Mouse (Mus musculus) liver, postnatal 0 days (tissue): ENCODE data around the gene Gfpt1. TPM values are rescaled to one million over a fixed set of nuclear protein-coding genes. Genes with fewer than 3 reads are reported as not detected.

Experiments
- ATAC-seq: fragments of 200-750 bp; cut with Nextera tagmentation; 2 replicates; pipeline ENCODE4 v1.8.0; 2017; ENCODE audit warnings: mild to moderate bottlenecking, moderate library complexity
- DNase-seq: peaks from one replicate; pipeline ENCODE4 v3.0.0-alpha.2; 2016
- H3K27ac ChIP-seq: fragments of 300-500 bp; sonication (generic); 2 replicates; pipeline ENCODE4 v1.5.1; 2014; ENCODE audit warnings: antibody characterized with exemption, moderate library complexity, mild to moderate bottlenecking, low read depth
- H3K27me3 ChIP-seq: fragments of 300-500 bp; sonication (generic); 2 replicates; pipeline ENCODE4 v1.6.1; 2014; ENCODE audit warnings: low read length, control low read depth, mixed read lengths; ENCODE audit not compliant: insufficient read depth
- H3K36me3 ChIP-seq: fragments of 300-500 bp; sonication (generic); replicated peaks from 2 replicates; pipeline ENCODE4 v1.6.1; 2014; ENCODE audit warnings: mild to moderate bottlenecking, control low read depth, low read length, moderate library complexity, mixed read lengths; ENCODE audit not compliant: insufficient read depth
- H3K4me1 ChIP-seq: fragments of 300-500 bp; sonication (generic); 2 replicates; pipeline ENCODE4 v1.6.1; 2014; ENCODE audit warnings: antibody characterized with exemption, mild to moderate bottlenecking, control low read depth; ENCODE audit not compliant: insufficient read depth
- H3K4me2 ChIP-seq: fragments of 300-500 bp; sonication (generic); 2 replicates; pipeline ENCODE4 v1.6.1; 2014; ENCODE audit warnings: low read depth, mild to moderate bottlenecking, low read length, moderate library complexity, mixed read lengths
- H3K4me3 ChIP-seq: fragments of 300-500 bp; sonication (generic); 2 replicates; pipeline ENCODE4 v1.5.1; 2014; ENCODE audit warnings: low read depth, low read length
- H3K9ac ChIP-seq: fragments of 300-500 bp; sonication (generic); replicated peaks from 2 replicates; pipeline ENCODE4 v1.6.1; 2014; ENCODE audit warnings: mild to moderate bottlenecking, moderate library complexity
- H3K9me3 ChIP-seq: fragments of 300-500 bp; sonication (generic); 2 replicates; pipeline ENCODE4 v1.6.1; 2016; ENCODE audit warnings: mild to moderate bottlenecking, control low read depth, low read length, mixed read lengths
- CTCF ChIP-seq: sonication (generic); IDR thresholded peaks from 2 replicates; pipeline ENCODE4 v1.5.1; 2016; ENCODE audit warnings: antibody characterized with exemption, low read depth
- EP300 ChIP-seq: IDR thresholded peaks from 2 replicates; pipeline ENCODE4 v1.6.1; 2016; ENCODE audit warnings: antibody characterized with exemption, low read depth, mild to moderate bottlenecking
- WGBS: fragments of 180-500 bp; shearing (Covaris S2); extraction: QIAGEN DNeasy Blood & Tissue Kit; methylation state at CpG from one replicate; pipeline ENCODE4 v1.1.7; 2014; ENCODE audit not compliant: insufficient replicate concordance; 5-methylcytosine and 5-hydroxymethylcytosine counted together
- polyA plus RNA-seq: library from polyadenylated mRNA; unstranded; fragments of >200 nt; fragmentation: Nextera tagmentation; extraction: Ambion mirVana; gene quantifications from 2 replicates; pipeline ENCODE4 v1.2.1, GENCODE M21; 2015

Gfpt1 gene
- polyA plus RNA-seq, 1 experiment from 2014 or later = 3.6 TPM

DNA sequence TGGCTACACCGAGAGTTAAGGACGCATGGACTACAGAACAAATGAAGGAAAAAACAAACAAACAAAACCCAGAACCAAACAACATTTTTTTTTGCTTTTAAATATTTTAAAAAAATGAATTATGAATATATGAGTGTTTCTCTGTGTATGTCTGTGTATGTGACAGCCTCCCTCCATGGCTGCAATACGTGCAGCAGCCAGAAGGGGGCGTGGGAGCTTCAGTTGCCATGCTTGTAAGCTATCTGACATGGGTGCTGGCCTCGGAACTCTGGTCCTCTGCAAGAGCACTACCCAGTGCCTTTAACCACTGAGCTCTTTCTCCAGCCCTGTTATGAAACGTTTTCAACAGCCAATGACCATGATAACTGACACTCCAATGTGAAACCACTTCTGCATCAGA lies 78.0 kb downstream of the Gfpt1 start:
- TF ChIP-seq EP300 (no peak), CTCF (peak; percentile 57)
- 79% methylated on average over 6 of the region's 6 CpGs for WGBS
- Histone ChIP-seq H3K9me3 (no peaks in the 10 kb centered on the region), H3K27ac (no peak overlapping the region), H3K4me3 (no peak overlapping the region), H3K4me1 (peaks cover 5% of the 10 kb centered on the region), H3K4me2 (no peak overlapping the region), H3K9ac (no peak overlapping the region), H3K36me3 (no peaks in the 10 kb centered on the region), H3K27me3 (no peaks in the 10 kb centered on the region)
- ATAC-seq (no peak), DNase-seq (peak; percentile 37)

- WGBS = 74% methylated on average over 7 of the region's 7 CpGs
- H3K9ac ChIP-seq = no peak overlapping the region
- no peak overlapping the region for H3K4me3 ChIP-seq
- no peak overlapping the region for H3K27ac ChIP-seq
- H3K4me1 ChIP-seq = peaks cover 5% of the 10 kb centered on the region
- ATAC-seq = no peak
- no peaks in the 10 kb centered on the region for H3K36me3 ChIP-seq
- no peak for DNase-seq
- no peaks in the 10 kb centered on the region for H3K9me3 ChIP-seq
- H3K27me3 ChIP-seq = no peaks in the 10 kb centered on the region
- no peak overlapping the region for H3K4me2 ChIP-seq
- no peak for TF ChIP-seq EP300
- no peak for TF ChIP-seq CTCF
These were observed 79.3 kb downstream of the Gfpt1 start for GRCm38 (mm10) chr6:87121961-87122360.

GRCm38 (mm10) chr6:87123406-87123805 lies 80.8 kb downstream of the Gfpt1 start:
- H3K27me3 ChIP-seq = no peaks in the 10 kb centered on the region
- H3K9ac ChIP-seq = no peak overlapping the region
- no peak for DNase-seq
- no peak overlapping the region for H3K4me2 ChIP-seq
- TF ChIP-seq CTCF (no peak), EP300 (no peak)
- H3K9me3 ChIP-seq = no peaks in the 10 kb centered on the region
- peaks cover 5% of the 10 kb centered on the region for H3K4me1 ChIP-seq
- ATAC-seq = no peak
- no peak overlapping the region for H3K27ac ChIP-seq
- 70% methylated on average over 6 of the region's 6 CpGs for WGBS
- H3K4me3 ChIP-seq = no peak overlapping the region
- H3K36me3 ChIP-seq = no peaks in the 10 kb centered on the region

DNA sequence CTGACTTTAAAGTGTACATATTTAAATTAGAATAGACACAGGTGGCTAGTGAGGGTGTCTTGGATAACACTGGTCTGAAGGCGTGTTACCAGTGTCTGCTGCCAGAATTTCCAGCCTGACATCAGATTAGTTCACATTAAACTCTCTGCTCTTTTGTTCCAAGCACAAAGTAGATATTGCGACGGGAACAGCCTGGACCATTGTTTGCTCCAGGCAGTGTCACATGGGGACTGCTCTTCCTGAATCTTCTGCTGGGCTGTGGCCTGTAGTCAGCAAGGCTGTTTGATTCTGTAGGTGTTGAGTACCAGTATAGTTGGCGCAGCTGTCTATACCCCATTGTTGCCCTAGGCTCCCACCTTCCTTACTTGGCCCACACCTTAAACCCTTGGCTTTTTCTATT lies 81.3 kb downstream of the Gfpt1 start:
- TF ChIP-seq CTCF = no peak
- no peak for TF ChIP-seq EP300
- Histone ChIP-seq H3K4me1 (peaks cover 5% of the 10 kb centered on the region), H3K27ac (no peak overlapping the region), H3K27me3 (no peaks in the 10 kb centered on the region), H3K9ac (no peak overlapping the region), H3K4me3 (no peak overlapping the region), H3K9me3 (no peaks in the 10 kb centered on the region), H3K4me2 (no peak overlapping the region), H3K36me3 (no peaks in the 10 kb centered on the region)
- ATAC-seq = no peak
- WGBS = 72% methylated on average over 4 of the region's 4 CpGs
- no peak for DNase-seq

DNA sequence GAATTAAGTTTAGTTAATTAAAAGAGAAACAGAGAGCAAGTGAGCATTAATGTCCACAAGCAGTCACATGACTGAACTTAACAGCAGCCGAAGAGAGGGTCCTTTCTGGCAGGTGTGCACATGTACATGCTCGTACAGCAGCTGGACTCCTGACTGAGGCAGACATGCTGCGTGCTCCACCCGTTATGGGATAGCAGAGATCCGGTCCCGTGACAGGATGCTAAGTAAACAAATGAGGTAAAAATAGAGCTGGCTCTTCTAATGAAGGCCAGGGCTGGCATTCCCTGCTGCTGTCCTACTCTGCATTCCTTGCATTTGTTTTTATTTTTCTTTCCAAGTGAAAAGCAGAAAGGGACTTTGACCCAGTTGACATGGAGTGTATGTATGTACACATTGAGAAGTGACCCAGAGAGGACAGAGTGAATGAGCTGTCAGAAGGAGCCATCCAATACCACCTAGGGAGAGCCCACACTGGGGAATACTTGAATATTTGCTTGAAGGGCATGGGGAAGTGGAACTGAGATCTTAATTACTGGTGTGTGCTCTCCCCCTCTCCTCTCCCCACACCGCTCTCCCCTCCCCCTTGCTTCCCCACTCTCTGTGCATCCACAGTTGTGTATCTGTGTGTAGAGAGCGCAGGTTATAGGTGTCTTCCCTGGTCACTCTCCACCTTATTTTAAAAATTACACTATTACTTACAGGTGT lies 84.6 kb downstream of the Gfpt1 start:
- no peaks in the 10 kb centered on the region for H3K4me1 ChIP-seq
- no peaks in the 10 kb centered on the region for H3K36me3 ChIP-seq
- 50% methylated on average over 8 of the region's 8 CpGs for WGBS
- ATAC-seq (peak; percentile 64), DNase-seq (peak; percentile 28)
- no peak overlapping the region for H3K4me2 ChIP-seq
- no peaks in the 10 kb centered on the region for H3K9me3 ChIP-seq
- no peak for TF ChIP-seq EP300
- no peak overlapping the region for H3K4me3 ChIP-seq
- no peaks in the 10 kb centered on the region for H3K27me3 ChIP-seq
- H3K27ac ChIP-seq = peak overlapping the region; percentile 44; the same call in 1 of the 2 replicates
- H3K9ac ChIP-seq = no peak overlapping the region

DNA sequence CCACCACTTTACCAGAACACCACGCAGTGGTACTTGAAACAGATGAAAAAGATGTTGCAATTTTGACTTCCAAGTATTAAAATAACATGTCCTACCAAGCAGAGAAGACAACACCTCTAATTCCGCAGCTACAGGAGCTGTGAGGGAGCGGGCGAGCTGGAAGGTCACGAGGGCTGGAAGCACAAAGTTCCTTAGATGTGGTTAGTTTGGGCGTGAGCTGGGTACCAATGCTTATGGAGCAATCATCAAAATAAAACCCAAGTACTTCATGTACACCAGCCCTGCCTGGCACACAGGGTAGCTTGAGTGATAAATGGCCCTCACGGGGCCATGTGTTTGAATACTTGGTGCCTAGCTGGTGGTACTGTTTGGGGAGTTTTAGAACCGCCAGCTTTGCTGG lies 87.2 kb downstream of the Gfpt1 start:
- Histone ChIP-seq H3K4me1 (no peaks in the 10 kb centered on the region), H3K9me3 (no peaks in the 10 kb centered on the region), H3K4me2 (no peak overlapping the region), H3K27me3 (no peaks in the 10 kb centered on the region), H3K4me3 (no peak overlapping the region), H3K27ac (no peak overlapping the region), H3K36me3 (no peaks in the 10 kb centered on the region), H3K9ac (no peak overlapping the region)
- WGBS = 68% methylated on average over 8 of the region's 8 CpGs
- ATAC-seq (no peak), DNase-seq (no peak)
- TF ChIP-seq CTCF (no peak), EP300 (no peak)

GRCm38 (mm10) chr6:87130628-87131027 lies 88.0 kb downstream of the Gfpt1 start:
- TF ChIP-seq EP300 = no peak
- H3K9ac ChIP-seq = no peak overlapping the region
- 78% methylated on average over 7 of the region's 7 CpGs for WGBS
- ATAC-seq = no peak
- H3K9me3 ChIP-seq = no peaks in the 10 kb centered on the region
- H3K4me1 ChIP-seq = no peaks in the 10 kb centered on the region
- H3K27me3 ChIP-seq = no peaks in the 10 kb centered on the region
- no peak for DNase-seq
- H3K36me3 ChIP-seq = no peaks in the 10 kb centered on the region
- H3K4me3 ChIP-seq = no peak overlapping the region
- no peak overlapping the region for H3K4me2 ChIP-seq
- no peak overlapping the region for H3K27ac ChIP-seq
